28 mouse cellular contexts compared by ENCODE assay signal in the genomic region with DNA sequence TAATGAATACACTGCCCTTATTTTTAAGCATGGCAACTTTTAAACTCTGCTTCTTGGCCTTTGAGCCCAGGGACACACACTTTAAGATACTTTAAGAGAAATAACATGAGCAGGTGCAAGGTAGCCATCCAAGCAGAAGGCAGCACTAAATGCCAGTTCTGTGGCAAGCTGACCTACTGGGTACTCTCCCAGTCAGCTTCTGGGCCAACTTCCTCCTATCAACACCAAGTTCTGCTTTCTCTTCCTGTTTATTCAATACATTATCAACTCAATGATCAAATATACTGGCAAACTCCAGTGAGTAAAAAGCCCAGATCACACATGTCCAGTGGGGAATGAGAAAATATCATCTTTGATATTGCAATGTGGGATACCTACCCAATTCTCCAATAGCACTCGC. TPM values are rescaled to one million over a fixed set of nuclear protein-coding genes. Genes with fewer than 3 reads are reported as not detected.
A peak's percentile ranks its signal among the peaks of the same experiment; 100 is the strongest.
DNase-seq lines count a peak whose midpoint lies in the region; ATAC-seq and TF ChIP-seq lines count a peak whose summit lies in the region.
"Had no signal": no experiment of that assay in that cellular context is flagged by ENCODE, and none has a peak within 500 bp of the region (broad histone marks: within the 10 kb centered on the region; RNA-seq: fewer than 3 reads in every experiment).

No protein-coding gene starts in this region.

- DNase-seq in gastrocnemius, adult 2 months: no peak
- no peak for DNase-seq in gastrocnemius, postnatal 10 days
- peak in 1 of 2 experiments; percentile 26 for DNase-seq in spleen, adult 2 months (ENCODE audit: low read depth in 1 of 2, low spot score in 2 of 2)
- no peak for DNase-seq in spleen, postnatal 10 days (ENCODE audit: low spot score in 2 of 2)
- DNase-seq in adrenal gland, adult 2 months: no peak
- DNase-seq in kidney, postnatal 36 days: no peak
- DNase-seq: adrenal gland, adult 8-10 months; cerebellum, adult 18-20 months; cerebellum, postnatal 25 days; embryo, embryonic 11 days; heart, adult 2 months; heart, postnatal 14 days; kidney, adult 18-20 months; lung, postnatal 4 days; right cerebral cortex, postnatal 14 days; thymus, adult 2 months; thymus, postnatal 4 days had no signal

- peak; percentile 47 to 63 for ATAC-seq in hematopoietic stem cell, adult 5-6 weeks (replicated peaks in 1 of 2; ENCODE audit: insufficient read depth in 1 of 2, low FRiP score in 2 of 2, low TSS enrichment in 1 of 2, low read depth in 1 of 2, poor library complexity in 2 of 2, severe bottlenecking in 2 of 2)
- ATAC-seq in hindbrain, embryonic 13.5 days (ENCODE audit: low FRiP score): no peak
- ATAC-seq: forebrain, embryonic 13.5 days; inflammation-experienced regulatory T-cells, adult 6 months; liver, embryonic 12.5 days had no signal

- intact Hi-C loops in gastrocnemius, adult 2 months (cut with DNase I): loop anchor here (5.0 kb wide), 2 partner anchors 129 to 309 kb away; a partner anchor contains a TSS

- no peak overlapping the region for H3K4me2 ChIP-seq in hindbrain, embryonic 13.5 days
- H3K4me2 ChIP-seq: embryonic facial prominence, embryonic 13.5 days; forebrain, embryonic 13.5 days; heart, embryonic 13.5 days; hindbrain, embryonic 14.5 days; liver, embryonic 12.5 days had no signal

- H3K27ac ChIP-seq in gastrocnemius, adult 2 months: peak overlapping the region; percentile 41
- H3K27ac ChIP-seq in spleen, adult 2 months (ENCODE audit: insufficient read depth, low read length): peak overlapping the region; percentile 62; the same call in 1 of the 2 replicates
- H3K27ac ChIP-seq in hindbrain, embryonic 13.5 days: no peak overlapping the region
- H3K27ac ChIP-seq: embryonic facial prominence, embryonic 13.5 days; forebrain, embryonic 13.5 days; heart, adult 2 months; heart, embryonic 13.5 days; hindbrain, embryonic 14.5 days; liver, embryonic 12.5 days; midbrain, embryonic 10.5 days; stomach, postnatal 0 days had no signal

- H3K9me3 ChIP-seq in hindbrain, embryonic 13.5 days: no peaks in the 10 kb centered on the region
- H3K9me3 ChIP-seq: embryonic facial prominence, embryonic 13.5 days; forebrain, embryonic 13.5 days; heart, embryonic 13.5 days; liver, embryonic 12.5 days; midbrain, embryonic 10.5 days had no signal

- H3K9ac ChIP-seq in hindbrain, embryonic 13.5 days: no peak overlapping the region
- H3K9ac ChIP-seq: embryonic facial prominence, embryonic 13.5 days; forebrain, embryonic 13.5 days; heart, embryonic 13.5 days; hindbrain, embryonic 14.5 days; liver, embryonic 12.5 days had no signal

- no peaks in the 10 kb centered on the region for H3K36me3 ChIP-seq in spleen, adult 2 months (ENCODE audit: control insufficient read depth, insufficient read depth, low read length)
- no peaks in the 10 kb centered on the region; the same call in 1 of the 2 replicates for H3K36me3 ChIP-seq in hindbrain, embryonic 13.5 days
- H3K36me3 ChIP-seq: embryonic facial prominence, embryonic 13.5 days had no signal

- peaks cover 13% of the 10 kb centered on the region for H3K4me1 ChIP-seq in spleen, adult 2 months (ENCODE audit: control insufficient read depth, insufficient read depth, insufficient read length)
- peaks cover 25% of the 10 kb centered on the region for H3K4me1 ChIP-seq in hindbrain, embryonic 13.5 days (replicated peaks)

- H3K4me3 ChIP-seq in gastrocnemius, adult 2 months: no peak overlapping the region
- H3K4me3 ChIP-seq in spleen, adult 2 months (ENCODE audit: extremely low read depth, insufficient read depth, insufficient read length): no peak overlapping the region
- no peak overlapping the region for H3K4me3 ChIP-seq in hindbrain, embryonic 13.5 days
- H3K4me3 ChIP-seq: embryonic facial prominence, embryonic 13.5 days; erythroblast, embryonic 14.5 days; forebrain, embryonic 13.5 days; heart, adult 2 months; heart, embryonic 13.5 days; liver, embryonic 12.5 days; midbrain, embryonic 10.5 days had no signal

- no peaks in the 10 kb centered on the region for H3K27me3 ChIP-seq in spleen, adult 2 months (ENCODE audit: control insufficient read depth, insufficient read depth, low read length)
- no peaks in the 10 kb centered on the region for H3K27me3 ChIP-seq in hindbrain, embryonic 13.5 days
- H3K27me3 ChIP-seq: embryonic facial prominence, embryonic 13.5 days; forebrain, embryonic 13.5 days; heart, embryonic 13.5 days; liver, embryonic 12.5 days had no signal

- 84% methylated on average over 1 of the region's 1 CpGs for WGBS in spleen, adult 2 months
- WGBS in hindbrain, embryonic 13.5 days: 98% methylated on average over 1 of the region's 1 CpGs

- TF ChIP-seq CTCF in gastrocnemius, adult 2 months (IDR thresholded peaks at IDR 0.05): no peak
- no peak for TF ChIP-seq CTCF in spleen, adult 2 months (IDR thresholded peaks at IDR 0.05; ENCODE audit: extremely low read depth, insufficient read depth, insufficient read length, insufficient replicate concordance)

- TF ChIP-seq POLR2A in spleen, adult 2 months (IDR thresholded peaks at IDR 0.05; ENCODE audit: low read depth, low read length): no peak

RNA-seq across cellular contexts. Expression of a gene that starts 7.0 kb away (rescaled TPM):
- total RNA-seq in gastrocnemius, adult 2 months (2021): 1 to 10 TPM; 5.7 to 6.9 TPM
- 1 to 10 TPM; 8.4 to 9.4 TPM for total RNA-seq in gastrocnemius, postnatal 10 days (2021)
- polyA plus RNA-seq in spleen, adult 2 months (2012; rRNA removed): 2.7 TPM in 2 replicates
- total RNA-seq in hematopoietic stem cell, adult 5-6 weeks (2017): 21.4 and 24.7 TPM in 2 replicates
- 10 to 100 TPM; 22.5 to 46.4 TPM for total RNA-seq in adrenal gland, adult 2 months (2021)
- polyA plus RNA-seq in adrenal gland, adult 2 months (2012; rRNA removed): 1.2 and 2.2 TPM in 2 replicates
- 7.8 and 8.7 TPM in 2 replicates for polyA plus RNA-seq in hindbrain, embryonic 13.5 days (2015; fragmentation: Nextera tagmentation; extraction: Ambion mirVana)
